Mouse (Mus musculus) embryo, embryonic 9.5 days (tissue): Measurements from ENCODE around the gene Dtl.

Experiments
- DNase-seq: peaks from one replicate; pipeline ENCODE4 v3.0.0-alpha.2; 2017; ENCODE audit errors: extremely low spot score

Dtl gene

DNA sequence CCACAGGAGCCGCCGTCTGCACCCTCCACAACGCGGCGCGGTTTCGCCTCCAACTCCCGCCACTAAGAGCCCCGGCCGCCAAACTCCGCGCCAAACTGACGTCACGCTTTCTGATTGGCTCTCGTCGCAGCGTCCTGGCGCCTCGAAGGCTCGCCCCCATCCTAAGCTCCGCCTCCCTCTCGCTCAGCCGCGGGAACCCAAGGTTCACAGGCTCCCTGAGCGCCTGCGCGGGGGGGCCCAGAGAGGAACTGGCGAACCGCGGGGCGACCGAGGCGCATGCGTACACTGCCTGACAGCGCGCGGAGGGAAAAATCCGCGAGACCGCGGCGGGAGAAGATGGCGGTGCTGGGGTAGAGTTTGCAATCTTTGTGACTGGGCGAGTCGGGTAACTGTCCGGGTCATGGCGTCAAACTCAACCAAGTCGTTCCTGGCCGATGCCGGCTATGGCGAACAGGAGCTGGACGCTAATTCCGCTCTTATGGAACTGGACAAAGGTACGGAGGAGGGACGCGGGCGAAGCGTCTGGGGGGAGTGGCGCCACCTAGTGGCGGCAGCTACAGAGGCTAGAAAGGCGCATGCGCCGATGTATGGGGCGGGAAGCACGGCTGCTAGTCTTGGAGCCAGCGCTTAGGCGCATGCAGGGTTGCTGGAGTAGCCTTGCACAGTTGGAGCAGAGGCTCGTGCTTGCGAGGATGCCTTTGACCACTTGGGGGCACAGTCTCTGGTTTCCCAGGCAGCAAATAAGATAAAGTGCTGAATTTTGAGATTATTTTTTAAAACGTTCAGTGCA is at the start of gene Dtl, which contains the start of gene Ints7:
TSS of gene Dtl (minus strand) at position 87 of the 790 bp plus-strand sequence.
TSS of gene Ints7 (plus strand) at position 179 of the 790 bp plus-strand sequence.
- peak; percentile 99 for DNase-seq

- no peak for DNase-seq
These were observed 49.7 kb upstream of the Dtl start for GRCm38 (mm10) chr1:191625026-191625425.

DNA sequence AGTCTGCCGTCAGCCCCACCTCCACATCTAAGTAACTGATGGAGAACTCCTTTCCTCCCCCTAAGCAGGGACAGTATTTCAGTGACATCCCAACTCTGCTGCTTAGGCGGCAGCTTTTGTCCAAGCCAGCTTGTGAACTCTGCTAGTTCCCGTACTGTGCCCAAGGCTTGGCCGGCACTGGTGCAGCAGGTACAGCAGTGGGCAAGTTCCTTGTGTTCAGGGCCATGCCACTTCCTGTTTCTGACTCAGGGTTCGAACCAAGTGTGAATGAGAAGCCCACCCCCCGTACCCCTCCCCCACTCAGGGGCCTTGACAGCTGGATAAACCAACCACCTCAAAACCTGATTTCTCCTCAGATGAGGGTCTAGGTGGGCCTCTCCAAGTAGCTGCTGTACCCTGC is 49.1 kb upstream of the Dtl start:
- no peak for DNase-seq

- no peak for DNase-seq
These were observed 47.5 kb upstream of the Dtl start for GRCm38 (mm10) chr1:191622801-191623200.

DNA sequence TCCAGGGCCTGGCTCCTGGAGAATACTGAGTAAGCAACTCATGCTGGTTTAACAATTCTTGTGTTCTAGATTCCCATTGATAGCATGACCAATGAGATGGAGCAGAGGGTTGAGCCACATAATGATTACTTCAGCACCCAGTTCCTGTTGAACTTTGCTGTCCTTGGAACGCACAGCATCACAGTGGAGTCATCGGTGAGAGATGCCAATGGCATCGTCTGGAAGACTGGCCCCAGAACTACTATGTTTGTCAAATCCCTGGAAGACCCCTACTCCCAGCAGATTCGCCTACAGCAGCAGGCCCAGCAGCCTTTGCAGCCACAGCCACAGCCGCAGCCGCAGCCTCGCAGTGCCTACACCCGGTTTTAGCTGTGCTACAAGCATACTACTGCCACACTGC is 45.8 kb upstream of the Dtl start:
- DNase-seq, result no peak

DNA sequence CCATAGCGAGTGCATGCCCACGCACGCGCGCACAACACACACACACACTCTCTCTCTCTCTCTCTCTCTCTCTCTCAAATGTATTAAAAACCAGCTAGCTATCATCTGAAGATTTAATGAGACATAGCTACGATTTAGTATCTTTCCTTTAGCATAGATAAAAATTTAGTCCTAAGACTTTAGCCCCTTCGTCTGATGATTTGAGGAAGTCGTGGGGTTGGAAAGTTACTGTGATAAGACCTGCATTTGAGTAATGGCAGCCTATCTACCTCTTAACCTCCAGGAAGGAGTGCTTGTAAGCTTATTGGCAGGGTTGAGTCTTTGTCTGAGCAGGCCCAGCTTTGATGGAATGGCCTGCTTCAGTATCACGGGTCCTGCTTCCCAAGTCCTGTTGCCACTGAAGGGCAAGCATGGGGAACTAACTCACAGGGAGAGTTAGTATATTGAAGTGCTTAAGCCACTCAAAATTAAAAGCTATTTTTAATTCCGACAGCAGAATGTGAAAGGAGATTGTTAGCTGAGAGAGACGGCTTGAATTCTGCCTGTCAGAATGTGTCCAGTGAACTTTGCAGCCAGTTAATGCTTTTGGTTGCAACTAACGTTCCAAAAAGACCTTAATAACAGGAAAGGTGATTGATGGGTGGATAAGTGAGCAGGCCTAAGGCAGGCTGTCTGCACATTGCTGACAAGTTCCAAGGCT is 42.9 kb upstream of the Dtl start:
- no peak for DNase-seq

GRCm38 (mm10) chr1:191617589-191617988 is 42.2 kb upstream of the Dtl start:
- no peak for DNase-seq

GRCm38 (mm10) chr1:191616245-191616644 is 40.9 kb upstream of the Dtl start:
- DNase-seq, result no peak

DNA sequence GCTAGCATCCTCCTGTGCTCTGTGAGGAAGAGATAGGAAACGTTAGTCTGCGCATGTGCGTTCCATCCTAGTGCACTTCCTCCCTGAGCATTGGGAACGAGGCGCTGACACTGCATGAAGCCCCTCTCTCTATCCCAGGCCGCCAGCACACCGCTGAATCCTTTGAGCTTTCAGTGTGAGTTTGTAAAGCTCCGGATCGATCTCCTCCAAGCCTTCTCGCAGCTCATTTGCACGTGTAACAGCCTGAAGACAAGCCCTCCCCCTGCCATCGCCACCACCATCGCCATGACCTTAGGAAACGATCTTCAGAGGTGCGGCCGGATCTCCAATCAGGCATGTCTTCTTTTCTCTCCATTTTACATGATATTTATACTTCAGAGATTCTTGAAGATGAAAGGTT is 37.5 kb upstream of the Dtl start:
- DNase-seq, result no peak

GRCm38 (mm10) chr1:191611686-191612085 is 36.3 kb upstream of the Dtl start:
- DNase-seq, result no peak

DNA sequence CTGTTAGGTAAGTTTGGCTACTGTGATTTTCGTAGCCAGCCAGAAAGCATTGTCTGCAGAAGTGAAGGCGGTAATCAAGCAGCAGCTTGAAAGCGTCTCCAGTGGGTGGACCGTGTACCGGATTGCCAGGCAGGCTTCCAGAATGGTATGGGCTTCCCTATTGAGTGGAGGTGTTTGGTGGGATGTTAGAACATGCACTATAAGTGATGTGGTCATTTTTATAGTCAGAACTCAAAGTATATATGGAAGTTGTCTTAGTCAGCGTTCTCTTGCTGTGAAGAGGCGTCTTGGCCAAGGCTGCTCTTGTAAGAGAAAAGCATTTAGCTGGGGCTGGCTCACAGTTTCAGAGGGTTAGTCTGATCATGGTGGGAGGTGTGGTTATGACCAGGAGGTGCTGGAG is 35.0 kb upstream of the Dtl start:
- DNase-seq, result no peak

- no peak for DNase-seq
These were observed 34.2 kb upstream of the Dtl start for GRCm38 (mm10) chr1:191609578-191609977.

DNA sequence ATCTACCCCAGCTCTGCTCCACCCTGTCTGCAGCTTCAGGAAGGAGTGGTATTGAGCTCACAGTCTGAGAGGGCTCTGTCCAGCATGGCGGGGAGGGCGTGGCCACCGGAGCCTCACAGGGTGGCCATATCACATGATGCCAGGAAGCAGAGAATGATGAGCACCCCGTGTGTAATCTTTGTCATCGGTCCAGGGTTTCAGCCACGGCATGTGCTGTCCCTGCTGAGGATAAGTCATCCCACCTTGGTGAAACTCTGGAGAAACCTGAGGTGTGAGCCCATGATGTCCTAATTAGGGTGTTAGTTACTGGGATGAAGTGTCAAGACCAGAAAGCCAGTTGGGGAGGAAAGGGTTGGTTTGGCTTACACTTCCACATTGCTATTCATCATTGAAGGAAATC is 33.7 kb upstream of the Dtl start:
- DNase-seq, result no peak

- no peak for DNase-seq
These were observed 29.3 kb upstream of the Dtl start for GRCm38 (mm10) chr1:191604690-191605089.

- DNase-seq, result no peak
These were observed 23.9 kb upstream of the Dtl start for GRCm38 (mm10) chr1:191599210-191599609.

DNA sequence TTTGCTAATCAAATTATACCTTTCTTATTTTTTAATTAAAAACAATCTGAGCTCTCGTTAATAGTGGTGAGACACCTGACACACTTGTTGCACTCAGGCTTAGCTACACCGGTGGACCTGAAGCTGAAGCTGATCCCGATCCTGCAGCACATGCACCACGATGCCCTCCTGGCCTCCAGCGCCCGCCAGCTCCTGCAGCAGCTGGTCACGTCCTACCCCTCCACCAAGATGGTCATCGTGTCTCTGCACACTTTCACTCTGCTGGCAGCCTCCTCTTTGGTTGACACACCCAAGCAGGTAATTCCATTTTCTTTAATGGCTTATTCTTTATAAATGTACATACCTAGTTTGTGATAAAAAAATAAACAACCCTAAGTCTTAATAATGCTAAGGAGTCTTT is 20.7 kb upstream of the Dtl start:
- DNase-seq, result no peak

- no peak for DNase-seq
These were observed 16.8 kb upstream of the Dtl start for GRCm38 (mm10) chr1:191592016-191592720.

DNA sequence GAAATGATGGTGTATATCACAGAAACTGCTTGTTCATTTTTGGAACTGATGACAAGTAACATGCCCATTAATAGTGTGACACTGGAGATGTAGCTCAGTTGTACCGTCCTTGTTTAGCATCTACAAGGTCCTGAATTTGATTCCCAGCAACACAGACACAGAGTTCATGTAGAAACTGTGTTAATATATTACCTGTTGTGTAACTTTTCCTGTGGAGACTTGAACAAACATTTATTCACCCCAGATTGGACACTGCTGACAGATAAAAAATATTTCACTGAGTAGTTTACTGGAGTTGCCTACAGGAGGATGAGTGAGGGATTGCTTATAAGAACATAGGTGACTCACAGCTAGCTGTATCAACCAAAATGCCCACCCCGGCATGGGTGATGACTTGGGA is 13.4 kb upstream of the Dtl start:
- DNase-seq, result no peak

DNA sequence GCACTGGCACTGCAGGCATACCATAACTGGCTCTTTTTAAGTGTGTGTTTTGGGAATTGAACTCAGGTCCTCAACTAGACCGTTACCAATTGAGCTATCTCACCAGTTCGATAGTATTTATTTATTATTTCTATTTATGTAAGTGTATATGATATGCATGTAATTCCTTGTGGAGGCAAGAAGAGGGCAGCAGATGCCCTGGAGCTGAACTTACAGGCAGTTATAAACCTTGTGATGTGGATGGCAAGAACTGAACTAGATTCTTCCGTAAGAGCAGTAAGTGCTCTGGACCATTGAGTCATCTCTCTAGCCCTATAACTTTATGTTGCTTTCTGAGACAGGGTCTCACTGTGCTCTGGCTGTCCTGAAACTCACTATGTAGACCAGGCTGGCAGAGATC is 11.7 kb upstream of the Dtl start:
- DNase-seq, result no peak

- no peak for DNase-seq
These were observed 10.4 kb upstream of the Dtl start for GRCm38 (mm10) chr1:191585704-191586103.

- DNase-seq, result no peak
These were observed 9.1 kb upstream of the Dtl start for GRCm38 (mm10) chr1:191584483-191584882.

DNA sequence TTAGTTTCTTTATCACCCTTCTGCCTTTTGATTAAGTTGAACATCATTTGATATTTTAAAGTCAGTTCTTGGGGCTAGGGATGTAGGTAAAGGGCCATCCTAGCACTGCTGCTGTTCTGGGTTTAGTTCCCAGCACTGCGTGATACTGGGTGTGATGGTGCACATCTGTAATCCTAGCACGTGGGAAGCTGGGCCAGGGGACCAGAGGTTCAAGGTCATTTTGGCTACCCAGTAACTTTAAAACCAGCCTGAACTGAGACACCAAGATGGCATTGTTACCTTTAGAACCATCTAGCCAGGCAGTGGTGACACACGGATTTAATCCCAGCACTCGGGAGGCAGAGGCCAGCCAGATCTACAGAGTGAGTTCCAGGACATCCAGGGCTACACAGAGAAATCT is 8.5 kb upstream of the Dtl start:
- DNase-seq, result no peak

DNA sequence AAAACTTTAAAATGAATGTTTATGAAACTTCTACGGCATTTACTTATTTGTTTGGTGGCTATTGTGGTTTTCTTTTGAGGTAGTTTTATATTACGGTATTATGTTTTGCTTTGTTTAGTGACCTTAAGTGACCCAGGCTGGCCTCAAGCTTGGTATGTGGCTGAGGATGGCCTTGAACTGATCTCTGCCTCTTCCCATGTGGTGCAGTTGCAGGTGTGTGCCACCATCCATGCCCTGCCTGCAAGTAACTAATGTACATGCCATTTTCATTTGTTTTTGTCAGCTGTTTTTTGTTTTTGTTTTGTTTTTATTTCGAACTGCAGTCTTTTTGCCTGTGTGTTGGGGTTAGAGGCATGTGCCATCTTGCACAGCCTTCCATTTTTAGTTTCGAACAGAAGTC is 6.3 kb upstream of the Dtl start:
- no peak for DNase-seq
